Mouse (Mus musculus) bone marrow macrophage, adult 2 months (primary cell): ENCODE results near the gene Ccl5.

Source experiments
- CTCF ChIP-seq: IDR thresholded peaks from 2 replicates; pipeline ENCODE4 v1.5.1; 2012; ENCODE audit warnings: low read depth, mild to moderate bottlenecking, low read length, moderate library complexity
- POLR2A ChIP-seq: IDR thresholded peaks from 2 replicates; pipeline ENCODE4 v1.6.1; 2012; ENCODE audit warnings: mild to moderate bottlenecking, low read depth, low read length, borderline replicate concordance

GRCm38 (mm10) chr11:83560405-83560804 is 30.1 kb upstream of the Ccl5 start:
- TF ChIP-seq POLR2A, result no peak
- TF ChIP-seq CTCF, result no peak
